Mouse (Mus musculus) WW6 (cell line): ENCODE data around the gene Srgn.
"Not testable (repeated sequence)": the region's sequence is repeated elsewhere in the genome, so short reads cannot be mapped to it uniquely, and the experiment has no call there.

Experiments used
- DNase-seq: peaks from one replicate; pipeline ENCODE4 v3.0.0-alpha.2; 2013; ENCODE audit warnings: low read depth, low spot score

Gene Srgn

GRCm38 (mm10) chr10:62521763-62522162, 5.5 kb downstream of the Srgn start:
- no peak for DNase-seq

- no peak for DNase-seq
These were observed 6.3 kb downstream of the Srgn start for GRCm38 (mm10) chr10:62520911-62521310.

GRCm38 (mm10) chr10:62517511-62517910, 9.7 kb downstream of the Srgn start:
- DNase-seq: no peak

DNA sequence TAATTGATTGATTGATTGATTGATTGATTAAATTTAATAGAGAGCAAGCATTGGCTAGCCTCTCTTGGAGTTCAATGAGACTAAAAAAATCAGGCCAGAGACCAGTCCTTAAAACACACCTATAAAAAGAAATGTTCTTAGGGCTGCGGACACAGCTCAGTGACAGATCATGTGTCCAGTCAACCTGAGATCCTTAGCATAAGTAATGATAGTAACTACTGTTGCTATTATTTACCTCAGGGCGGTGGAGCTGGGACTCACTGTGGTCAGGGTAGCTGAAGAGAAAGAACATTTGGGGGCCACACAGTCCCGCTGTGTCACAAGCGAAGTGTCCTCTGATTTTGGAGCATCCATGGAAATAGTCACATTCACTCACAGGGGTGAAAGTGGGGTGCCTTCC, 14.4 kb downstream of the Srgn start:
- no peak for DNase-seq

- DNase-seq: no peak
These were observed 15.7 kb downstream of the Srgn start for GRCm38 (mm10) chr10:62511528-62511927.

GRCm38 (mm10) chr10:62509032-62509656, 18.1 kb downstream of the Srgn start:
- no peak for DNase-seq

DNA sequence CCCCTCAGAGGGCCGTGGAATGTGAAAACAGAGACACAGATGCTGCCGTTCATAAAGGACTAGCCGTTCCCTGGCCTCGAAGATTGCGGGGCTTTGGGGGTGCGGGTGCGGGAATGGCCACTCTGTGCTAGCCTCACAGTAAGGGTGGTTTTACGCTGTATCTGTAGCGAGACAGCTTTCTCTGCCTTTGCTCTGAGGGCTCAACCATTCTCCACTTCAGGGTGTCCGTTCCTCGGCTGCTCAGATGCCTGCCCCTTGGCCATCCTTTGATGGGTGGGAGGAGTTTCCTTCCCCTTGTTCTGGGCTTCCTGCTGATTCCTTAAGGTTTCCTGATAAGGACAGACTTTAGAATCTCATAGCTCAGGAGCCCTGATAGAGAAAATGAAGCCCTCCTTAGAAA, 18.8 kb downstream of the Srgn start:
- no peak for DNase-seq

- DNase-seq: no peak
These were observed 19.5 kb downstream of the Srgn start for GRCm38 (mm10) chr10:62507591-62508308.

GRCm38 (mm10) chr10:62507071-62507470, 20.2 kb downstream of the Srgn start:
- no peak for DNase-seq

DNA sequence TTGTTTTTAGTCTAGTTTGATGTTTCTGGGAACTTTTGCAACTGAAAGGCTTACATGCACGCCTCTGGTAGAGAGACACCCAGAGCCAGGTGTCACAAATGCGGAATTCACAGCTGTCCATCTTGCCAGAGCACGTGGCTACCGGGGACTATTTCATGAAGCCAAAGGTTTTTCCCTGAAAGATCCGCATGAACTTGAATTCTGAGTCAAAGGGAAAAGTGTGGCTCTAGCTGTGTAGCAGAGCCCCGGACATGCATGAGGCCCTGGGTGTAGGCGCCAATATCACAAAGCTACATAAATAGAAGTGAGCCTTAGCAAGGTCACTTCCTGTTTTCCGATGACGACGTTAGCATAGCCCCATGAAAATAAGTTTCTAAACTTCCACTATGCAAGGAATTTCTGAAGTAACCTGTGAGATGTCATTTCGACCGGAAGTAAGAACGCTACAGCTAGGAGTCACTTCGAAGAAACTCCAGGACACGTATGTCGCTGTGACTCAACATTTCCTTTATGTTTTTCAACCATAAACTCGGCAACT, 21.2 kb downstream of the Srgn start:
- DNase-seq: no peak

- no peak for DNase-seq
These were observed 21.8 kb downstream of the Srgn start for GRCm38 (mm10) chr10:62505224-62505983.

DNA sequence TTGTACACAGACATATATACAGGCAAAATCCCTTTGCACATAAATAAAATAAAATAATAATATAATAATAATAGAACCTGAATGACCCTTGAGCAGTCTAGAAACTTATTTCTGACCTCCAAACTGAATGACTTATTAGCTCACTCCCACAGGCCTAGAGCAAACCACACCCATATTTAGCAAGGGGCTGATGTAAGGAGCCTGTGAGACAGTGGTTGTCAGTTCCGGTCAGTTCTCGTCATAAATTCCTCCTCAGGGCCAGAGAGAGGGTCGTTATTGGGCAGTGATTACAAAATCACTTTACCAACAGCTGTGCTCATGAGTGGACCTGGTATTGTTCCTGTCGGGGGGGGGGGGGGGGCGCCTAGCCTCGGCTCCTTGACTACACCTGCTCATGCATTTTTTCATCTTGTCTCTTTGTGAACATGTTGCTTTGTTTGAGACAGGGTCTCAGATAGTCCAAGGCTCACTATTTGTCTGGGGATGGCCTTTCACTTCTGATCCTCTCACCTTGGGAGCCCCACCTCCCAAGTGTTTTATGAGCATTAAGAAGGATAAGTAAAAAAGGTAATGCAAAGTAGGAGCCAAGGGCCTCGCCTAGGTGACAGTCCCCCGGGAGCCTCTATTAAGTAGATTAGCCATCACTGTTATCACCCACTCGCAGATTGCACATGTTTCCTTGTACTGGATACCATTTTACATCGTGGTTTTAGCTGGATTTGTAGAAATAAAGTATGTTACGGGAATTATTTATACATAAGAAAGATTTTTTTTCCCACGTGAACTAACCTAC, 23.2 kb downstream of the Srgn start:
- DNase-seq: no peak

- no peak for DNase-seq
These were observed 23.9 kb downstream of the Srgn start for GRCm38 (mm10) chr10:62503353-62503752.

DNA sequence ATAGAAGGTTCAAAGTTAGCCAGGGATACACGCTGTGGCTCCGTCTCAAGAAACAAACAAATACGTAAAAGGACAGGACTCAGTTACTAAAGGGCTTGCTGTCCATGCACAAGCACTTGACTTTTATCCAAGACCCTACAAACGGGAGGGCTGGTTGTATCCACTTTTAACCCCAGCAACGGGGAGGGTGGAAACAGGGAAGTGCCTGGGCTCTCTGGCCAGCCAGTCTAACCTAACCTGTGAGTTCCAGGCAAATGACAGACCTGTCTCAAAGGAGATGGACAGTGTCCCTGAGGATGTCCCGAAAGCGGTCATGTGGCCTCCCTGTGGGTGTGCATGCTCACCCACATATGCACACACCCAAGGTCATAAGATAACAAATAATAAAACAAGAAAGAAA, 25.3 kb downstream of the Srgn start:
- no peak for DNase-seq

GRCm38 (mm10) chr10:62500916-62501615, 26.2 kb downstream of the Srgn start:
- no peak for DNase-seq

DNA sequence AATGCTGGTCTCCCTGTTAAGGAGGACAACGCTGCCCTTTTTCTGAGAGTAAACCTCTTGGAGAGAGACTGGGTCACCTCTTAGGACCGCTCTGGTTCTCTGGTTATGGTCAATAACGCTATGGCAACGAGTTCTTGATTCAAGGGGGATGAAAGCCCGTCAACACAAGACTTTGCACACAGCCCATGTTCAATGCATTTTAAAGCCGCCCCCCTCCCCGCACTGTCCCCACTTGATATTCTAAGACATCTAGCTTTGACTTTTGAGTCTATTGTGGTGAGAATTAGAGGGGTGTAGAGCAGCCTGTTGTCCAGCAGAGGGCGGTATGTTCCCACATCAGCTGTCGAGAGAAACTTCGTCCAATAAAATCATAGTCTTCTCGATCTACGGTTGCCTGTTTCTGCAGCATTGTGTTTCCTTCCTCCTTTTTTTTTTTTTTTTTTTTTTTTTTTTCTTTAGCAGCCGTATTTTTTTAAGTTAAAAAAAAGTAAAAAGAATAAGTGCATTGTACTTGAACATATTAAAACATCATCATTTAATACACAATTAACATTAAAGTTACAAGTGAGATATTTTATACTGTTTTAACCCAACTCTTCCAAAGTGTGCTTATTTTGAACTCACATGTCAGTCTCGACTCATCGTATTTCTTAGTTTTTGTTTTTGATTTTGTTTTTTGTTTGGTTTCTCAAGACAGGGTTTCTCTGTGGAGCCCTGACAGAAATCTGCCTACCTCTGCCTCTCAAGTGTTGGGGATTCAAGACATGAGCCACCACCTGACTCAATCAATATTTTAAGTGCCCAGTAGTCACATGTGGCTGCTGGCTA, 26.9 kb downstream of the Srgn start:
- DNase-seq: no peak

DNA sequence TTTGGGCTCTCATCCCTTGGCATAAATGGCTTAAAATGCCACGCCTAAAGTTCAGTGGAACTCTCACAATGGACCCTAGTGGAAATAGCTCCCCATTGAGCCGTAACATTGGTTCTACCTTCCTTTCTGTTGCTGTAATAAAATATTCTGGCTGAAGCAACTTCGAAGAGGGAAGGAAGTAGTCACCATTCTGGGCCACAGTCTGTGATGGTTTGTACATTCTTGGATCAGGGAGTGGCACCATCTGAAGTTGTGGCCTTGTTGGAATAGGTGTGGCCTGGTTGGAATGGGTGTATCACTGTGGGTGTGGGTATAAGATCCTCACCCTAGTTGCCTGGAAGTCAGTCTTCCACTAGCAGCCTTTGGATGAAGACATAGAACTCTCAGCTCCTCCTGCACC, 35.6 kb downstream of the Srgn start:
- DNase-seq: not testable (repeated sequence)

- no peak for DNase-seq
These were observed 39.0 kb downstream of the Srgn start for GRCm38 (mm10) chr10:62488266-62488665.

GRCm38 (mm10) chr10:62486618-62487415, 40.4 kb downstream of the Srgn start, which contains the start of gene Vps26a:
Vps26a (minus strand) TSS chr10:62486805.
- peak; percentile 95 for DNase-seq
